Mouse (Mus musculus): ENCODE measurements around the gene Fignl2. TPM values are rescaled to one million over a fixed set of nuclear protein-coding genes. Genes with fewer than 3 reads are reported as not detected.

Fignl2 gene
- total RNA-seq (2023), result 0.22 TPM in 1 of 2 replicates, not detected in the other

DNA sequence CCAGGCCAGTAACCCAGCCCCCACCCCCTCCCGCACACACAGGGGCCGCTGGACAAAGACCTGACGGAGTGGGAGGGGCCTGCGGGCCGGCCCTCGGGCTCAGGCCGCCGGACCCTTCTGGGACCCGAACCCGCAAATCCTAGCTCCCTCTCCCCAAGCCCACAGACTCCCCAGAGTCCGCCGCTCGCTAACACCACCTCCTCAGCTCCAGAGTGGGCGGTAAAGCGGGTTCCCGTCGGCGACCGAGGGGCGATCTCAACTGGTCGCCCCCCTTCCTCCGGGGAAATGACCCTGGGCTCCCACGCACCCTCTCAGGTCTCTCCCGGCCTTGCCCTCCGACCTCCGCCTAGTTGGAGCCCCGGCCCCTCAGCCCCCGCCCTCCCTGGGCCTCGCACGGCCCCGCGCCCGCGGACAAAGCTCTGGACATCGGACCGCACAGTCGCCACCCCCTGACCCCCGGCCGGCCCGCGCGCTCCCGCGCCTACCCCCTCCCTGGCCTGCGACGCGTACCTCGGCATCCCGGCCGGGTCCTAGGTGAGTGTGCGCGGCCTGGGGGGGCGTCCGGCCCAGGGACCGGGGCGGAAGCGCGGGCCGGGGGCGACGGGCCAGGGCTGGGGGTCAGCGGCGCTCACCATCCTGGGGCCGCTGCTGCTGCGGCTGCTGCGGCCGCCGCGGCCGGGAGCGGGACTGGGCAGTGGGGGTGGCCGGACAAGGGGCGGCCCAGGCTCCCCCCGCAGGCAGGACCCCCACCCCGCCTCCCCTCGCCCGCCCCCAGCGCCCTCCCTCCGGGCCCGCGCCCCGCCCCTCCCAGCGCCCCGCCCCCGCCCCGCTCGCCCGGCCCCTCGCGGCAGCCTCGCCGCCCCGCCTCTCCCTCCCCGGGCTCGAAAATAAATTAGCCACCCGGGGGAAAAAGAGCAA lies at the start of gene Fignl2:
TSS of gene Fignl2 (minus strand) at position 755 of the 918 bp plus-strand sequence.

GRCm38 (mm10) chr15:101115511-101116110 lies 37.2 kb upstream of the Fignl2 start, which contains the start of gene Ankrd33:
TSS of gene Ankrd33 (plus strand) at chr15:101115755.

DNA sequence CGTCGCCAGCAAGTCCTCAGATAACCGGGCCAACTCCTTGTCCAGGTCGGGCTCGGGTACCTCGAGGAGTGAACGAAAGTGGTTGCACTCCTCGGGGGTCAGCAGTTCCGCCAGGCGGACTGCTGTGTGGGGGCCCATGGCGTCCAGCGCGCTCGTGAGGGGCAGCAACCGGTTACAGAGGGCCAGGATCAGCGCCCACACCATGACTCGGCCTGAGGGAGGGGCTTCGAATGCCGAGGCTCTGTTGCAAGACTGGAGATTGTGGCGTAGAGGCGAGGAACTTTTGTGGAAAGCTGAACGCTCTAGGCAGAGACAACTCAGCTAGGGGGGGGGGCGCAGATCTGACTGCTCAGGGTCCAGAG lies 31.2 kb downstream of the Fignl2 start, which contains the start of gene Gm47841:
TSS of gene Gm47841 (minus strand) at position 204 of the 362 bp plus-strand sequence.

Other genes with a start within 250 kb of the Fignl2 start
- gene Scn8a, start 208.7 kb downstream of the Fignl2 start, total RNA-seq (2023), result not detected in 2 replicates
- gene Gm47841, start 31.2 kb downstream of the Fignl2 start, total RNA-seq (2023), result not detected in 2 replicates
- gene Ankrd33, start 37.2 kb upstream of the Fignl2 start, total RNA-seq (2023), result not detected in 2 replicates
- 46.4 and 64.4 TPM in 2 replicates for gene Acvrl1, start 50.0 kb upstream of the Fignl2 start, total RNA-seq (2023)
- 13.1 and 15.8 TPM in 2 replicates for gene Acvr1b, start 95.5 kb upstream of the Fignl2 start, total RNA-seq (2023)
- gene Grasp, start 145.6 kb upstream of the Fignl2 start, total RNA-seq (2023), result 1.8 and 2.8 TPM in 2 replicates
- gene Nr4a1, start 175.7 kb upstream of the Fignl2 start, total RNA-seq (2023), result 116 and 153 TPM in 2 replicates
- 43.1 and 56.8 TPM in 2 replicates for gene Atg101, start 205.7 kb upstream of the Fignl2 start, total RNA-seq (2023)
- gene 6030408B16Rik, start 214.6 kb upstream of the Fignl2 start, total RNA-seq (2023), result 0.34 and 0.44 TPM in 2 replicates